Mouse (Mus musculus) retina, postnatal 1 day (tissue): ENCODE results near the gene Fpgs.

Source experiments
- DNase-seq: peaks from one replicate; pipeline ENCODE4 v3.0.0-alpha.2; 2012

Fpgs gene

DNA sequence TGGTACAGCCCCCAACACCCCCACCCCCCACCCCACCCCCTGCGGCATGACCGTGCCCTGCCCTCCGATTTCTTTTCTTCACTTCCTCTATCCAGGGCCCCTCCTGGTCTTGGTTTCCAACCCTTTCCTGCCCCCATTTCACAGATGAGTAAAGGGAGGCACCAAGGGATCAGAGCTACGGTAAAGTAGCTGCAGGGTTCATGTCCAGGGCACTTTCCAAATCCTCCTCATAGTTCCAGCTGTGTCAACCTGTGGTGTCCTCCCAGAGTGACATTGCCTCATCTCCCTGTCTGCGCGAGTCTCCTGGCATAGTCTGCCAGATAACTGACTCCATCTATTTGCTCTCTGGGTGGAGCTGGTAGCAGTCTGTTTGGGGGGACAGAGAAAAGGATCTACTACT lies 38.1 kb downstream of the Fpgs start:
- no peak for DNase-seq

DNA sequence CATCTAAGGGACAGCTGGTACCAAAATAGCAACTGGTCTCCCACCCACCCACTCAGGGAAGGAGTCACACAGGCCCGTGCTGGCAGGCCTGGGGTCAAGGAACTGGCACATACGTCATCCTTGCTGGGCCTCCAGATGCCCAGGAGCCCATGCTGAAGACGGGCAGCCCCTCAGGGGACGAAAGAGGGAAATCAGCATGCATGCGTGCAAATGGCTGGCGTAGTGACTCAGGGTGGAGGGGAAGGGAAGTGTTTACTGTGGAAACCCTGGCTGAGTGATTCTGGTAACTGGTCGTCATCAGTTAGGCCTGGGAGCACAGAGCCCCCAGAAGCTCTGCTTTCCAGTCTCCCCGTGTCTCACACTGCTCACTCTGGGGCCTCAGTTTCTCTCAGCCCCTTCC lies 38.6 kb downstream of the Fpgs start:
- peak; percentile 26 for DNase-seq

GRCm38 (mm10) chr2:32662291-32662690 lies 41.7 kb downstream of the Fpgs start:
- DNase-seq = no peak

GRCm38 (mm10) chr2:32661509-32662107 lies 42.3 kb downstream of the Fpgs start:
- no peak for DNase-seq

GRCm38 (mm10) chr2:32658873-32659272 lies 45.1 kb downstream of the Fpgs start:
- no peak for DNase-seq

GRCm38 (mm10) chr2:32655826-32656225 lies 48.1 kb downstream of the Fpgs start:
- no peak for DNase-seq

GRCm38 (mm10) chr2:32655394-32655744 lies 48.6 kb downstream of the Fpgs start:
- DNase-seq = no peak

DNA sequence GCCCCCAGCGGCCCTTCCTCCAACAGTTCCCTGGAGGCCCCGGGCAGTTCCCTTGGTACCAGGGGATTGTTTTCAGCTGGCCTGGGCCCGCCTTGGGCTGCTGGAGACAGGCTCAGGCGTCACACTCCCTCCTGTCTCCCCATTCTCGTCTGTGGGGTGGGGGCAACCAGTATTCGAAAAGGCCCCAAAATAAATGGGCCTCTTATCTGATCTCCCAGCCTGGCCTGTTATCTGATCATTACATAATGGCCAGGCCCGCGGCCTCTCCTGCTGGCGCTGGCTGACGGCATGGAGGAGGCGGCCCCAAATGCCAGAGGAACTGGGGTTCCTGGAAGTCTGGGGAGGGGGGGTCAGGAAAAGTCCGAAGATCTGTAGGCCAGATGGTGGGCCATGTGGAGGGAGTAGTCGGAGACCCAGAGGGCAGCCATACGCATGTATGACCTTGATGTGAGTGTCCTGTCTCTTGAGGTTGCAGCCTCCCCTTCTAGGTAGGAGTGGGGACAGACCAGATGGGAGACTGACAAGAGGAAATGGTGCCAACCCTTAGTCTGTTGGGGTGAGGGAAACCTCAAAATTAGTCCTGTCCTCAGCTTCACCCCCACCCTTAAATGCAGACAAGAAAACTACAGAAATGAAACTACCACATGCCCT lies 49.1 kb downstream of the Fpgs start:
- no peak for DNase-seq

GRCm38 (mm10) chr2:32653764-32654163 lies 50.2 kb downstream of the Fpgs start:
- peak; percentile 26 for DNase-seq

DNA sequence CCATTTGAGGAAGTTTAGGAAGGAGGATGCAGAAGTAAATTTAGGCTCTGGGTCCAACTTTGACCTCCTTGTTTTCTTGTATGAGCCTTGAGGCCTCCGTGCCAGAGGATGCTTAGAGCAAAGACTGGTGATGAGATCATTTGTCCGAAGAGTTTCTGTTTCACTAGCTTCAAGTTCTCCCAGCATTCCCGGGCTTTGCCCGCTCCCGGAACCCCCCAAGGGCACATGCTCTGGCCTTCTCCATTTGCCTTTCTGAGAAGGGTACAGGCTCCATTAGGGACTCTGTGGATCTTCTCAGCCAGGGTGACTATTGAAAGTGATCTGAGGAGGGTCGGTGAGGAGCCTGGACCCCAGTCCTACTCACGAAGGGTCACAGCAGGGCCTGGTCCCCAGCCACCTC lies 56.6 kb downstream of the Fpgs start:
- DNase-seq = no peak

DNA sequence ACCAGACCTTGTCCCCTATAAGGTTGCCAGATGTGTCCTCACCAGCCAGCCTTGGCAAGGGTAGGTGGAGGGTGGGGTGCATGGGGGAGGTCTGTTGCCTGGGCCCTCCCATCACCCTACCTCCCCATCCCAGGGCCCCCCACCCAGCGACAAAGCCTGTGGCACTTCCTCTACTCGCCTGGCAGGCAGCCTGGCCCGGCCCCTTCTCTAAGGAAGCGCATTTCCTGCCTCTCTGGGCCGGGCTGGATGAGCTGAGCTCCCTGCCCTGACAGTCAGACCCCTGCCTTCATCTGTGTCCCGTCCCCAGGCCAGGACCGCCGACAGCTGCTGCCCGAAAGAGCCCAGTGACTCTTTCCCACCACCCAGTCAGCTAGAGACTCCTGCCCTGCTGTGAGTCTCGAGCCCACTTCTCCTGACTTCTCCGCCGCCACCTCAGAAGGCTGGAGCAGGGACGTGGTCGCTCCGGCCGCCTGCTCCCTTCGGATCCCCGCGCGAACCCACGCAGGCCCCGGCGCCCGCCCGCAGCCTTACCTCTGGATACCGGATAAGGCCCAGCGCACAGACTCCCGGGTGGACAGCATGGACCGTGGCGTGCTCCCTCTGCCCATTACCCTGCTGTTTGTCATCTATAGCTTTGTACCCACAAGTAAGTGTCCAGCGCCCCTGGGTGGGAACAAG lies 57.4 kb downstream of the Fpgs start, which contains the start of gene Eng:
TSS of gene Eng (plus strand) at position 217 of the 678 bp plus-strand sequence.
- no peak for DNase-seq

DNA sequence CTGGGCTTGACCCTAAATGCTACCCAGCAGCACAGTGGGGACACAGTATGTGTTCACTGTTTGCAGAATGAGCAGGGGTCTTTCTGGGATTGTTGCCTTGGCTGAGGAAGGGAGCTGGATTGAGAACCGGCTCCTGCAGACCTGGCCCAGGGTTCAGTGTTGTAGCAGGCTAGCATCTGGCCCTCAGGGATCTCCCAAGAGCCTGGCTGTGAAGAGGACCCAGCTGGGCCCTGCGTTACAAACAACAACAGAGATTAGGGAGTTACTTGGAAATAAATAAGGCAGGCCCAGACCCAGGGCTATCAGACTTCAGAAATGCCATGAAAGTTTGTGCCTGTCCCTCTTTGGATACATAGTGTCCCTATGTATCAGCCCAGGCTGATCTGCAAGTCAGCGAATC lies 58.3 kb downstream of the Fpgs start:
- no peak for DNase-seq

DNA sequence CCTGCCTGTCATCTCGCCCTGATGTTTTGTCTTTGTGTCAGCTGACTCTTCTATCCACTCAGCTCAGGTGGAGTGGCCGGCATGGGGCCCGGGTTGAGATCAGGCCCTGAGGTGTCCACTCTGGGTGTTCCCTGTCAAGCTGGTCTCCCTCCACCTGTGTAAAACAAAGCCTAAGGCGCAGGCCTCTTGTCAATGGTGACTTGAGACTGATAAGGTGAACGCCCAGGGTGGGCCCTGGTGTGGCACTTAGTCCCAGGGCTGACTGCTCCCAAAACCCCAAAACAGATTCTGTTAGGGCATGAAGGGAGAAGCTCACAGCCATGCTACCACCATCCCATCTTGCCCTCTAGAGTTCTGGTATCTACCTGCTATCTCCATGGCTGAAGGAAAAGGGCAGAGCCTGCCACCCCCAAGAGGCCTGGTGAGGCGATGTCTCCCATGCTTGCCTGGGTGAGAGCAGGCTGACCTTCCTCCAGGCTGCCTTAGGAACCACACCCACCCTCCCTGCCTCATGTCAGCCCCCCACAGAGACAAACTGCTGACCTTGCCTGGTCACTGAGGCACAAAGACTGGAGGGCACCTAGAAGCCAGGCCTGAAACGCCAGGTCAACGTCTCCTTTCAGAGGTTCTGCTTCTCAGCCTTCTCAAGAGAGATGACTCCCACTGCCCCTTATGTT lies 59.0 kb downstream of the Fpgs start:
- no peak for DNase-seq

DNA sequence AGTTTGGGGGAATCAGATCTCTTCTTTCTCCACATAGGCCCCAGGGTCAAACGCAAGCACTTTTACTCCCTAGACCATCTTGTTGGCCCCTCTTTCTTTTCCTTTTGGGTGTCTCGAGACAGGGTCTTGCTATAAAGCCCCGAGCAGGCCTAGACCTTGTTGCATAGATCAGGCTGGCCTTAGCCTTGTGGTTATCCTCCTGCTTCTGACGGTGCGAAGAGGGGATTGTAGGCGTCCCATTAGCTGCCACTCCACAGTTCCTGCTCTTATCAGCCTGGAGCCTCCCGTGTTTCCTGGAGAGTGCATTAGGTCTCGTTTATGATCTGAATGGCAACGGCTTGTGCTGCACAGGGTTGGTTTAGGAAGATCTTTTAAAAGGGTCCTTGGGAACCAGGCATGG lies 59.9 kb downstream of the Fpgs start:
- DNase-seq = no peak

GRCm38 (mm10) chr2:32642813-32643212 lies 61.1 kb downstream of the Fpgs start:
- no peak for DNase-seq

DNA sequence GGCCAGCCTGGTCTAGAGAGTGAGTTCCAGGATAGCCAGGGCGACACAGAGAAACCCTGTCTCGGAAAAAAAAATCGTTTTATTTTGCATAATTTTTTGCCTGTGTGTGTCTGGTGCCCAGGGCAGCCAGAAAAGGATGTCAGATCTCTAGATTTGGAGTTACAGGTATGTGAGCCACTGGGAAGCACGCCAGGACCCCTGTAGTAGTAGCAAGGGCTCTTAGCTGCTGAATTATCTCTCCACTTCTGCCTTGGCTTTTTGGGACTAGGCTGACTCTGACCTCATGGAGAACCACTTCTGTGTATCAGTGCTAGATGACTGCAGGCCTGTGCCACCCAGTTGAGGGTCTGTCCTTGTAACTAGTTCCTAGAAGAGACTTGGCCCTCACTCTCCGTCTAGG lies 62.1 kb downstream of the Fpgs start:
- no peak for DNase-seq

GRCm38 (mm10) chr2:32640550-32641051 lies 63.3 kb downstream of the Fpgs start:
- no peak for DNase-seq

DNA sequence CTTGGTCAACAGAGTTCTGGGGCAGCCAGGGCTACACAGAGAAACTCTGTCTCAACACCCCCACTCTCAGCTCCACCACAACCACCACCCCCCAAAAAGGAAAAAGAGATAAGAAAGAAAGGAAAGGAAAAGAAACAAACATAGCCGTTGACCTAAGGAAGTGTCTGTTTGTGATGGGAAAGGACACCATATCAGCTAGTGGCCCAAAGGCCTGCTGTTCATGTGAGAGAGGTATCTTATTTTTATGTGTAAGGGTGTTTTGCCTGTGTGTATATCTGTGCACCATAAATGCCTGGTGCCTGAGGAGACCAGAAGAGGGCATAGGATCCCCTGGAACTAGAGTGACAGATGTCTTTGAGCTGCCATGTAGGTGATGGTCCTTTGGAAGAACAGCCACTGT lies 64.3 kb downstream of the Fpgs start:
- DNase-seq = no peak

DNA sequence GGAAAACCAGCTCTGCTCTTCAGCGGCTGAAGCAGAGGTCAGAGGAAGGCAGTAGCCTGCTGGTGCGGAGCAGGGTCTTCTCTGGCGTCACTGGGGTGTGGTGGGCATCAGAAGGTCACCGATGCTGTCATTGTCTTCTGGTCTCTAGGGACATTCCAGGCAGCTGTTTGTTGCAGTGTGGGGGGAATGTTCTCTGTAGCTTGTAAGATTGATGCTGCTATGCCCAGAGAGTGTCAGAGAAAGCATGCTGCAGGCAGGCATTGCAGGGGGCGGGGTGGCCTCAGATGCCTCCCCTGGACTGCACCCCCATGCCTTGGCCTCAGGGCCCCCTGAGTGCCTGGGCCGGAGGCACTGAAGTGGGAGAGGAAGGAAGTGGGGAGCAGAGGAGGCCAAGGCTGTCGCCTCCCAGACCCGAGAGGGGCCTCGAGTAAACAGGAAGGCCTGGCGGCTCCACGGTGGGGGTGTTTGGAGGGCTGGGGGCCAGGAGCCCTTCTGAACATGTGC lies 66.1 kb downstream of the Fpgs start:
- peak; percentile 32 for DNase-seq

GRCm38 (mm10) chr2:32636617-32637016 lies 67.3 kb downstream of the Fpgs start:
- DNase-seq = no peak

DNA sequence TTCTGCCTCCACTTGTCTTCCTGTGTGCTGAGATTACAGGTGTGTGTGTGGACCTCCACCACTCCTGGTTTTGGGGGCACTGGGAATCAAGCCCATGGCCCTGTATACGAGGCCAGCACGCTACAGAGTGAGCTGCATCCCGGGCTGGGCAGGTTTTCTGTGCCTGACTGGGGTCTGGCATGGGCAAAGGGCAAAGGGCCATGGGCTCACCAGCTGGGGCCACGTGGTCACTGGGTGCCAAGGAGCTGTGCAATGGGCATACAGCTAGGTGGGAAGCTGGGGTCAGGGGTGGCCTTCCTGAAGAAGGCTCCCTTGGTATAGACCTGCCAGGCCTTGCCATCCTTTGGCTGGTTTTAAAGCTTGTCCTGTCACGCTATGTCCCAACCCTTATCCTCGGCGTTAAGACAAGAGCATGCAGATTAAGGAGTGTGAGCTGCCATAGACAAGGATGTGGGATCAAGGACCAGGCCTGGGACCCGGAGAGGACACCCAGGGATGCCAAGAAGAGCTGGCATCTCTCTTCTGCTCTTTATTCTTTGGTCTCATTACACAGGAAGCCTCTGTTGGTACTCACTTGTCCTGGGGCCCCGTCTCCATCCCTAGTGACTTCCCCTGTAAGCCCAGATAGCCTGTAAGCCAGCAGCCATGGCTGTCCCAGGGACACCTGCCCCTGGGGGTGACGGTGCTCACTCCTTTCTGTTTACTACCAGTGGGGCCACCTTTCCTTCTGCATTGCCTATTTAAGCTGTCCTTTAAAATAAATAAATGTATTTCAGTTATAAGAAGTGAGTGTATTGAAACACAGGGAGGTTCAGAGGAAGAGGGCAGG lies 69.5 kb downstream of the Fpgs start:
- no peak for DNase-seq

DNA sequence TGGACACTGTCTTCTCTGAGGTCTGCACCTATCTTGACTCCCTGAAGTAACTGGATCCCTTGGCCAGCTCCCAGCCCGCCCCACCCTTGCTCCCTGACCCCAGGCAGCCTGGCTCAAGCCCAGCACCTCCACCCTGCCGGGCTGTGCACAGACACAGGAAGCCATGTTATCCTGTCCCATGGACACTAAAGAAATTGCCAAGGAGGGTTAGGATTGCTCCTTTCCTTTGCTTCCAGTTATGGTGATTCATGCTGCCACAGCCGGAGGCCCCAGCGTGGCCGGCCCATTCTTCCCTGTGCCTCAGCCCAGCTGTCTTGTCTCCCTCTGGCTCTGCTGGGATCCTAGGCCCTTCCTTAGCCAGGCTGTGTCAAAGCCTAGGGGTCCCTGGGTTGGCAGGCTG lies 70.3 kb downstream of the Fpgs start:
- DNase-seq = no peak
